ENCODE assay signal across 8 mouse cellular contexts in the genomic region with DNA sequence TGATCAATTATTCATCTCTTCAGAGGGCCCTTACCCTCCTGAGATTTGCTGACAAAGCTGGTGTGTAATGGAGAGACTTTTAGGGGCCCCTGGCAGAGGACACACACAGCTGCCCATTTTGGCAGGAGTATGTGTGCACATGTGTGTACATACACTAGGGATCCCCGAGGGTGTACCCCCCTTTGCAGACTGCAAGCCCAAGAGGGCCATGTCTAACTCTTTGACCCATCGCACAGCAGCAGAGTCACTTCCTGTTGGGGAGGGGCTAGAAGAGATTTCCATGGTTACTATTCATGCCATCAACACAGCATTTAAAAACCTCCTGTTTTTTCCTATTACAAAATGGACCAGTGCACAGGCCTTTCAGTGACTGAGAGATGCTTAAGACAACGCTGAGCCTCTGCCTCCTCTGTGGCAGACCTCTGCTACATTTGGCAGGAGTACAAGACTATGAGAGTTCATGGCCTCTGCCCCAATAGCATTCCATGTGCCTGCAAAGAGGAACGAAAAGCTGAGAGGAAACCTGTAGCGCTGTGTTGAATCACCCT. TPM values are rescaled to one million over a fixed set of nuclear protein-coding genes. Genes with fewer than 3 reads are reported as not detected.
A peak's percentile ranks its signal among the peaks of the same experiment; 100 is the strongest.
DNase-seq lines count a peak whose midpoint lies in the region; ATAC-seq and TF ChIP-seq lines count a peak whose summit lies in the region.

No protein-coding gene starts in this region.

- no peak overlapping the region for H3K4me3 ChIP-seq in embryonic facial prominence, embryonic 11.5 days (ENCODE audit: low read depth, low read length)
- no peak overlapping the region for H3K4me3 ChIP-seq in embryonic facial prominence, embryonic 10.5 days
- H3K4me3 ChIP-seq in heart, embryonic 16.5 days (ENCODE audit: low read length) = no peak overlapping the region
- no peak overlapping the region for H3K4me3 ChIP-seq in limb, embryonic 14.5 days (replicated peaks; ENCODE audit: low read length)
- H3K4me3 ChIP-seq in neural tube, embryonic 14.5 days (ENCODE audit: low read depth, low read length) = no peak overlapping the region

- peaks cover 11% of the 10 kb centered on the region for H3K4me1 ChIP-seq in embryonic facial prominence, embryonic 11.5 days (ENCODE audit: control insufficient read depth, insufficient read depth, low read length)
- peaks cover 60% of the 10 kb centered on the region for H3K4me1 ChIP-seq in embryonic facial prominence, embryonic 10.5 days
- H3K4me1 ChIP-seq in heart, embryonic 16.5 days (ENCODE audit: control insufficient read depth, insufficient read depth, low read length) = peaks cover 65% of the 10 kb centered on the region
- peaks cover 44% of the 10 kb centered on the region for H3K4me1 ChIP-seq in limb, embryonic 14.5 days (ENCODE audit: control insufficient read depth, insufficient read depth, low read length)
- peaks cover 54% of the 10 kb centered on the region for H3K4me1 ChIP-seq in neural tube, embryonic 14.5 days (ENCODE audit: control insufficient read depth, insufficient read depth, low read length)

- H3K9me3 ChIP-seq in embryonic facial prominence, embryonic 11.5 days (replicated peaks; ENCODE audit: control insufficient read depth, low read length) = no peaks in the 10 kb centered on the region
- no peaks in the 10 kb centered on the region for H3K9me3 ChIP-seq in embryonic facial prominence, embryonic 10.5 days
- H3K9me3 ChIP-seq in heart, embryonic 16.5 days (replicated peaks; ENCODE audit: control insufficient read depth, low read length) = no peaks in the 10 kb centered on the region
- no peaks in the 10 kb centered on the region for H3K9me3 ChIP-seq in limb, embryonic 14.5 days (ENCODE audit: control insufficient read depth, low read length)
- H3K9me3 ChIP-seq in neural tube, embryonic 14.5 days (ENCODE audit: control insufficient read depth, low read length) = no peaks in the 10 kb centered on the region

- WGBS in embryonic facial prominence, embryonic 11.5 days = 51% methylated on average over 5 of the region's 5 CpGs
- 62% methylated on average over 5 of the region's 5 CpGs for WGBS in embryonic facial prominence, embryonic 10.5 days
- 28% methylated on average over 5 of the region's 5 CpGs for WGBS in heart, embryonic 16.5 days
- 53% methylated on average over 5 of the region's 5 CpGs for WGBS in limb, embryonic 14.5 days
- 36% methylated on average over 5 of the region's 5 CpGs for WGBS in neural tube, embryonic 14.5 days

- peak; percentile 57 for ATAC-seq in embryonic facial prominence, embryonic 11.5 days (replicated peaks; ENCODE audit: insufficient number of reproducible peaks, low FRiP score, low TSS enrichment, low read depth)
- peak; percentile 89 for ATAC-seq in Patski
- ATAC-seq in heart, embryonic 16.5 days (replicated peaks; ENCODE audit: extremely low read depth, insufficient read depth, low FRiP score) = no peak; the same call in 1 of the 2 replicates
- 0 out of 2 replicates have a peak, but pooled peaks have one; percentile 23 for ATAC-seq in limb, embryonic 14.5 days (ENCODE audit: low FRiP score, low read depth)
- peak; percentile 86 for ATAC-seq in neural tube, embryonic 14.5 days (ENCODE audit: low read depth)

- no peak overlapping the region for H3K27ac ChIP-seq in embryonic facial prominence, embryonic 11.5 days (replicated peaks; ENCODE audit: low read depth, low read length)
- H3K27ac ChIP-seq in embryonic facial prominence, embryonic 10.5 days (replicated peaks) = no peak overlapping the region
- peak overlapping the region; percentile 20 for H3K27ac ChIP-seq in heart, embryonic 16.5 days (ENCODE audit: low read length)
- H3K27ac ChIP-seq in limb, embryonic 14.5 days (replicated peaks; ENCODE audit: low read depth, low read length) = peak overlapping the region; percentile 52; the same call in 1 of the 2 replicates
- peak overlapping the region; percentile 69 for H3K27ac ChIP-seq in neural tube, embryonic 14.5 days (ENCODE audit: low read depth, low read length)

- H3K4me2 ChIP-seq in embryonic facial prominence, embryonic 11.5 days (ENCODE audit: low read depth, low read length) = no peak overlapping the region
- H3K4me2 ChIP-seq in heart, embryonic 16.5 days (ENCODE audit: low read depth, low read length) = no peak overlapping the region
- H3K4me2 ChIP-seq in limb, embryonic 14.5 days (replicated peaks; ENCODE audit: low read depth, low read length, severe bottlenecking) = no peak overlapping the region
- H3K4me2 ChIP-seq in neural tube, embryonic 14.5 days (ENCODE audit: low read depth, low read length) = no peak overlapping the region

- H3K9ac ChIP-seq in embryonic facial prominence, embryonic 11.5 days (replicated peaks; ENCODE audit: low read length) = no peak overlapping the region
- H3K9ac ChIP-seq in heart, embryonic 16.5 days (ENCODE audit: low read length) = no peak overlapping the region
- H3K9ac ChIP-seq in limb, embryonic 14.5 days (ENCODE audit: low read depth, low read length, severe bottlenecking) = no peak overlapping the region
- no peak overlapping the region for H3K9ac ChIP-seq in neural tube, embryonic 14.5 days (replicated peaks; ENCODE audit: low read depth, low read length)

- H3K36me3 ChIP-seq in embryonic facial prominence, embryonic 11.5 days (replicated peaks; ENCODE audit: control insufficient read depth, insufficient read depth, low read depth, low read length) = no peaks in the 10 kb centered on the region
- peaks cover 77% of the 10 kb centered on the region for H3K36me3 ChIP-seq in embryonic facial prominence, embryonic 10.5 days (replicated peaks)
- H3K36me3 ChIP-seq in heart, embryonic 16.5 days (ENCODE audit: control insufficient read depth, insufficient read depth) = no peaks in the 10 kb centered on the region
- peaks cover 23% of the 10 kb centered on the region for H3K36me3 ChIP-seq in limb, embryonic 14.5 days (ENCODE audit: control insufficient read depth, insufficient read depth, low read length)
- H3K36me3 ChIP-seq in neural tube, embryonic 14.5 days (ENCODE audit: control insufficient read depth, insufficient read depth, low read length) = no peaks in the 10 kb centered on the region

- no peaks in the 10 kb centered on the region for H3K27me3 ChIP-seq in embryonic facial prominence, embryonic 11.5 days (ENCODE audit: control insufficient read depth, insufficient read depth, low read length)
- no peaks in the 10 kb centered on the region for H3K27me3 ChIP-seq in embryonic facial prominence, embryonic 10.5 days (replicated peaks; ENCODE audit: low read depth, poor library complexity, severe bottlenecking)
- H3K27me3 ChIP-seq in Patski = no peaks in the 10 kb centered on the region
- no peaks in the 10 kb centered on the region for H3K27me3 ChIP-seq in heart, embryonic 16.5 days (ENCODE audit: control insufficient read depth, insufficient read depth, low read length)
- H3K27me3 ChIP-seq in limb, embryonic 14.5 days (ENCODE audit: control insufficient read depth, insufficient read depth, low read length) = no peaks in the 10 kb centered on the region
- no peaks in the 10 kb centered on the region for H3K27me3 ChIP-seq in neural tube, embryonic 14.5 days (ENCODE audit: control insufficient read depth, insufficient read depth, low read length)

- no peak for TF ChIP-seq POLR2A in limb, embryonic 14.5 days (IDR thresholded peaks at IDR 0.05; ENCODE audit: borderline replicate concordance, extremely low read depth, insufficient read depth, insufficient read length)

- peak; percentile 23 for DNase-seq in embryonic facial prominence, embryonic 11.5 days (ENCODE audit: low spot score)
- DNase-seq in embryonic facial prominence, embryonic 10.5 days (ENCODE audit: low spot score) = no peak
- peak; percentile 77 for DNase-seq in Patski (ENCODE audit: low read depth, low spot score)
- peak; percentile 20 for DNase-seq in limb, embryonic 14.5 days (ENCODE audit: low spot score)
- no peak for DNase-seq in right cerebral cortex, adult 2 months (ENCODE audit: low spot score in 2 of 2)
- no peak for DNase-seq in left cerebral cortex, adult 11 months (ENCODE audit: low spot score)

- in situ Hi-C loops in Patski (cut with MboI; ENCODE audit: low pct_unique_long_range_greater_than_20kb) = no loop called here

- CTCF ChIA-PET in Patski (lab: Charles Lee) = interaction anchor here (1.0 to 1.4 kb wide), 4 partner anchors 8 to 97 kb away, joined by 3 read pairs; no protein-coding TSS in a partner anchor

- no peak for TF ChIP-seq CTCF in Patski (IDR thresholded peaks at IDR 0.05)

- POLR2A ChIA-PET in Patski (lab: Charles Lee) = interaction anchor here (0.9 to 1.8 kb wide), 4 partner anchors 11 to 30 kb away, joined by 3 to 7 read pairs (median 3); no protein-coding TSS in a partner anchor

RNA-seq across cellular contexts. Expression of a gene that starts 46.0 kb away (rescaled TPM):
- 24.3 and 27.9 TPM in 2 replicates for polyA plus RNA-seq in embryonic facial prominence, embryonic 11.5 days (2014; fragmentation: Nextera tagmentation; extraction: Ambion mirVana)
- polyA plus RNA-seq in embryonic facial prominence, embryonic 10.5 days (2016; fragmentation: Nextera tagmentation; extraction: Ambion mirVana) = 45.1 and 50.0 TPM in 2 replicates
- 10.5 TPM for polyA plus RNA-seq in Patski (2021)
- 29.0 and 29.3 TPM in 2 replicates for polyA plus RNA-seq in heart, embryonic 16.5 days (2015; fragmentation: Nextera tagmentation; extraction: Ambion mirVana)
- polyA plus RNA-seq in limb, embryonic 14.5 days (2012; rRNA removed) = 21.1 and 24.9 TPM in 2 replicates
- 44.3 and 49.0 TPM in 2 replicates for polyA plus RNA-seq in limb, embryonic 14.5 days (2014; fragmentation: Nextera tagmentation; extraction: Ambion mirVana)
- 47.7 and 67.0 TPM in 2 replicates for polyA plus RNA-seq in neural tube, embryonic 14.5 days (2014; fragmentation: Nextera tagmentation; extraction: Ambion mirVana)

Comparison
In these comparisons a context has a peak if more than half of its experiments do, and no peak if none do; other contexts are left out.
1. DNase-seq: peak in embryonic facial prominence, embryonic 11.5 days (single experiment), Patski (single experiment) and limb, embryonic 14.5 days (single experiment); none in embryonic facial prominence, embryonic 10.5 days (single experiment), right cerebral cortex, adult 2 months (0 of 2) and left cerebral cortex, adult 11 months (single experiment).
2. H3K27ac ChIP-seq: peak in heart, embryonic 16.5 days (single experiment), limb, embryonic 14.5 days (single experiment) and neural tube, embryonic 14.5 days (single experiment); none in embryonic facial prominence, embryonic 11.5 days (single experiment) and embryonic facial prominence, embryonic 10.5 days (single experiment).